ENCODE assay signal across 8 mouse cellular contexts in the genomic region with DNA sequence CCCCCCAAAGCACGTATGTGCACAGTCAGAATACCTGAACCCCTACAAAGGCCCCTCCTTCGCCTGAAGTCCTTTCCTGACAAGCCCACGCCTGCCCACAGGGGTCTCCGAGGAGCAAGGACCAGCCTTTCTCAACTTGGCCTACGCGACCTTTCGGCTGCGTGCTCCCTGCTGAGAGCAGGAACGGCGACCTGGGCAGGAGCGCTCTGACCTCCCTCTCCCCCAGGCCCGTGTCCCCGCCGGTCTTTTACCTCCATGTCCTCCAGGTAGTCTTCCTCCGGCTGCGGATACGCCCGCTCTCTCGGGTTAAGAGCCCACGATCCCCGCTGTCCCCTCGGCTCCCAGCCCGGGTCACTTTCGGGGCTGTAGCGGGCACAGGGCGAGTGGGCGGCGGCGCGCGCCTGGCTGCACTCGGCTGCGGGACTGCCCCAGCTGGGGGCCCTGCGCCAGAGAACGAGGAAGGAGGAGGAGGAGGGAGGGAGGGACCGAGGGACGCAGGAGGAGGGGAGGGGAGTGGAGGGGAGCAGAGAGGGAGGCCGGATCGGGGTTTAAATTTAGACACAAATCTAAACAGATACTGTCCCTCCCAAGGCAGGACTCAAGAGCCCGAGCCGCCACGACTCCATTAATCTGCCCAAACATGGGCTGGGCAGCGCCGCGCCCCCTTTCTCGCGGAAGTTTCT. TPM values are rescaled to one million over a fixed set of nuclear protein-coding genes. Genes with fewer than 3 reads are reported as not detected.
DNase-seq lines count a peak whose midpoint lies in the region; ATAC-seq and TF ChIP-seq lines count a peak whose summit lies in the region.

No protein-coding gene starts in this region.

- H3K79me2 ChIP-seq in macrophage (ENCODE audit: inconsistent target) = peaks cover 54% of the 10 kb centered on the region

- no peak for TF ChIP-seq CTCF in small intestine, adult 2 months (IDR thresholded peaks at IDR 0.05; ENCODE audit: extremely low read depth, insufficient read length, insufficient replicate concordance, low read depth, low read length)

- H3K4me2 ChIP-seq in embryonic facial prominence, embryonic 13.5 days = peak overlapping the region; percentile 94
- peak overlapping the region; percentile 68 for H3K4me2 ChIP-seq in heart, embryonic 15.5 days

- peak overlapping the region; percentile 28; the same call in 1 of the 2 replicates for H3K27ac ChIP-seq in embryonic facial prominence, embryonic 13.5 days
- H3K27ac ChIP-seq in heart, embryonic 15.5 days = peak overlapping the region; percentile 95
- peak overlapping the region; percentile 79 for H3K27ac ChIP-seq in macrophage
- peak overlapping the region; percentile 92 for H3K27ac ChIP-seq in small intestine, adult 2 months (ENCODE audit: insufficient read depth, low read depth, low read length)

- 0 out of 2 replicates have a peak, but pooled peaks have one; percentile 19 for TF ChIP-seq POLR2A in small intestine, adult 2 months (IDR thresholded peaks at IDR 0.05; ENCODE audit: low read depth, low read length)

- H3K4me1 ChIP-seq in embryonic facial prominence, embryonic 13.5 days = peaks cover 10% of the 10 kb centered on the region
- H3K4me1 ChIP-seq in heart, embryonic 15.5 days (replicated peaks) = peaks cover 56% of the 10 kb centered on the region
- H3K4me1 ChIP-seq in small intestine, adult 2 months (ENCODE audit: control insufficient read depth, insufficient read depth, insufficient read length, low read length) = peaks cover 14% of the 10 kb centered on the region

- WGBS in embryonic facial prominence, embryonic 13.5 days = under 1% methylated on average over 47 of the region's 47 CpGs
- WGBS in heart, embryonic 15.5 days = under 1% methylated on average over 47 of the region's 47 CpGs
- WGBS in macrophage (ENCODE audit: missing documents) = under 1% methylated on average over 32 of the region's 47 CpGs
- WGBS in small intestine, adult 2 months = 1% methylated on average over 47 of the region's 47 CpGs

- H3K9ac ChIP-seq in embryonic facial prominence, embryonic 13.5 days = peak overlapping the region; percentile 81
- H3K9ac ChIP-seq in heart, embryonic 15.5 days = peak overlapping the region; percentile 91

- peak; percentile 11 for DNase-seq in right cerebral cortex, postnatal 14 days
- no peak for DNase-seq in right cerebral cortex, adult 2 months (ENCODE audit: low spot score in 2 of 2)
- DNase-seq in kidney, postnatal 10 days = peak; percentile 86
- DNase-seq in c-Kit-positive CD71-positive TER-119-positive erythroid progenitor cells, embryonic 14.5 days (ENCODE audit: low spot score) = no peak

- no peaks in the 10 kb centered on the region for H3K36me3 ChIP-seq in embryonic facial prominence, embryonic 13.5 days
- H3K36me3 ChIP-seq in heart, embryonic 15.5 days = no peaks in the 10 kb centered on the region
- H3K36me3 ChIP-seq in macrophage (ENCODE audit: inconsistent target) = no peaks in the 10 kb centered on the region
- no peaks in the 10 kb centered on the region for H3K36me3 ChIP-seq in small intestine, adult 2 months (ENCODE audit: control insufficient read depth, insufficient read depth, low read length)

- H3K4me3 ChIP-seq in embryonic facial prominence, embryonic 13.5 days = peak overlapping the region; percentile 72
- H3K4me3 ChIP-seq in heart, embryonic 15.5 days = peak overlapping the region; percentile 93
- peak overlapping the region; percentile 71 for H3K4me3 ChIP-seq in macrophage (ENCODE audit: inconsistent target)
- H3K4me3 ChIP-seq in small intestine, adult 2 months (ENCODE audit: low read depth, low read length) = peak overlapping the region; percentile 98

- no peaks in the 10 kb centered on the region for H3K9me3 ChIP-seq in embryonic facial prominence, embryonic 13.5 days
- H3K9me3 ChIP-seq in heart, embryonic 15.5 days (replicated peaks) = no peaks in the 10 kb centered on the region

- peaks cover 30% of the 10 kb centered on the region for H3K27me3 ChIP-seq in embryonic facial prominence, embryonic 13.5 days
- H3K27me3 ChIP-seq in heart, embryonic 15.5 days = no peaks in the 10 kb centered on the region
- peaks cover 7% of the 10 kb centered on the region for H3K27me3 ChIP-seq in small intestine, adult 2 months (ENCODE audit: control insufficient read depth, insufficient read depth, low read length)

- peak; percentile 68; the same call in 1 of the 2 replicates for ATAC-seq in embryonic facial prominence, embryonic 13.5 days (ENCODE audit: insufficient number of reproducible peaks, insufficient read depth, low FRiP score, low TSS enrichment, low read depth)
- ATAC-seq in heart, embryonic 15.5 days (replicated peaks; ENCODE audit: insufficient number of reproducible peaks, insufficient read depth, low FRiP score, low read depth) = peak; percentile 88

RNA-seq across cellular contexts. Expression of gene Rcsd1, which starts 1.8 kb away (rescaled TPM):
- 13.9 and 16.8 TPM in 2 replicates for polyA plus RNA-seq in embryonic facial prominence, embryonic 13.5 days (2015; fragmentation: Nextera tagmentation; extraction: Ambion mirVana)
- 90.4 and 98.4 TPM in 2 replicates for polyA plus RNA-seq in heart, embryonic 15.5 days (2015; fragmentation: Nextera tagmentation; extraction: Ambion mirVana)
- 100 to 1,000 TPM in 13 of 26 experiments, 10 to 100 TPM in 13; 33.2 to 495 (median 91.1) TPM for total RNA-seq in macrophage (2018; cell fraction: chromatin; rRNA removed)
- 100 to 1,000 TPM in 2 of 26 experiments, 10 to 100 TPM in 24; 28.4 to 135 (median 32.6) TPM for total RNA-seq in macrophage (2018; cell fraction: cytosol; rRNA removed)
- 100 to 1,000 TPM in 13 of 26 experiments, 10 to 100 TPM in 13; 41.9 to 410 (median 106) TPM for total RNA-seq in macrophage (2018; cell fraction: nucleus; rRNA removed)
- polyA plus RNA-seq in macrophage (2018) = 32.5 to 46.6 TPM (median 34.4 TPM) in 3 replicates
- 4.7 and 9.2 TPM in 2 replicates for polyA plus RNA-seq in small intestine, adult 2 months (2012; rRNA removed)

RNA-seq across cellular contexts. Expression of gene Creg1, which starts 55.8 kb away (rescaled TPM):
- polyA plus RNA-seq in embryonic facial prominence, embryonic 13.5 days (2015; fragmentation: Nextera tagmentation; extraction: Ambion mirVana) = 43.8 and 60.0 TPM in 2 replicates
- 69.9 and 75.6 TPM in 2 replicates for polyA plus RNA-seq in heart, embryonic 15.5 days (2015; fragmentation: Nextera tagmentation; extraction: Ambion mirVana)
- total RNA-seq in macrophage (2018; cell fraction: chromatin; rRNA removed) = 100 to 1,000 TPM in 3 of 26 experiments, 10 to 100 TPM in 23; 17.4 to 124 (median 36.1) TPM
- 100 to 1,000 TPM; 262 to 745 (median 448) TPM for total RNA-seq in macrophage (2018; cell fraction: cytosol; rRNA removed)
- total RNA-seq in macrophage (2018; cell fraction: nucleus; rRNA removed) = 100 to 1,000 TPM in 25 of 26 experiments, 10 to 100 TPM in 1; 72.5 to 401 (median 197) TPM
- polyA plus RNA-seq in macrophage (2018) = 629 to 1,120 TPM (median 845 TPM) in 3 replicates
- polyA plus RNA-seq in small intestine, adult 2 months (2012; rRNA removed) = 29.4 and 48.2 TPM in 2 replicates

Comparison
In these comparisons a context has a peak if more than half of its experiments do, and no peak if none do; other contexts are left out.
1. DNase-seq: peak in right cerebral cortex, postnatal 14 days (single experiment) and kidney, postnatal 10 days (single experiment); none in right cerebral cortex, adult 2 months (0 of 2) and c-Kit-positive CD71-positive TER-119-positive erythroid progenitor cells, embryonic 14.5 days (single experiment).
2. H3K27ac ChIP-seq: peak in every context shown above with its lines; median percentile 95 in heart, embryonic 15.5 days; 92 in small intestine, adult 2 months; 79 in macrophage; 28 in embryonic facial prominence, embryonic 13.5 days.
3. Peak in every context shown above with its lines, with median percentiles within 50 percentile points of each other: H3K4me3 ChIP-seq.